Mouse (Mus musculus) liver, postnatal 0 days (tissue): ENCODE results near the gene Slc38a4. TPM values are rescaled to one million over a fixed set of nuclear protein-coding genes. Genes with fewer than 3 reads are reported as not detected.

Experiments used
- ATAC-seq: fragments of 200-750 bp; cut with Nextera tagmentation; 2 replicates; pipeline ENCODE4 v1.8.0; 2017; ENCODE audit warnings: mild to moderate bottlenecking, moderate library complexity
- DNase-seq: peaks from one replicate; pipeline ENCODE4 v3.0.0-alpha.2; 2016
- H3K27ac ChIP-seq: fragments of 300-500 bp; sonication (generic); 2 replicates; pipeline ENCODE4 v1.5.1; 2014; ENCODE audit warnings: antibody characterized with exemption, moderate library complexity, mild to moderate bottlenecking, low read depth
- H3K27me3 ChIP-seq: fragments of 300-500 bp; sonication (generic); 2 replicates; pipeline ENCODE4 v1.6.1; 2014; ENCODE audit warnings: low read length, control low read depth, mixed read lengths; ENCODE audit not compliant: insufficient read depth
- H3K36me3 ChIP-seq: fragments of 300-500 bp; sonication (generic); replicated peaks from 2 replicates; pipeline ENCODE4 v1.6.1; 2014; ENCODE audit warnings: mild to moderate bottlenecking, control low read depth, low read length, moderate library complexity, mixed read lengths; ENCODE audit not compliant: insufficient read depth
- H3K4me1 ChIP-seq: fragments of 300-500 bp; sonication (generic); 2 replicates; pipeline ENCODE4 v1.6.1; 2014; ENCODE audit warnings: antibody characterized with exemption, mild to moderate bottlenecking, control low read depth; ENCODE audit not compliant: insufficient read depth
- H3K4me2 ChIP-seq: fragments of 300-500 bp; sonication (generic); 2 replicates; pipeline ENCODE4 v1.6.1; 2014; ENCODE audit warnings: low read depth, mild to moderate bottlenecking, low read length, moderate library complexity, mixed read lengths
- H3K4me3 ChIP-seq: fragments of 300-500 bp; sonication (generic); 2 replicates; pipeline ENCODE4 v1.5.1; 2014; ENCODE audit warnings: low read depth, low read length
- H3K9ac ChIP-seq: fragments of 300-500 bp; sonication (generic); replicated peaks from 2 replicates; pipeline ENCODE4 v1.6.1; 2014; ENCODE audit warnings: mild to moderate bottlenecking, moderate library complexity
- H3K9me3 ChIP-seq: fragments of 300-500 bp; sonication (generic); 2 replicates; pipeline ENCODE4 v1.6.1; 2016; ENCODE audit warnings: mild to moderate bottlenecking, control low read depth, low read length, mixed read lengths
- CTCF ChIP-seq: sonication (generic); IDR thresholded peaks from 2 replicates; pipeline ENCODE4 v1.5.1; 2016; ENCODE audit warnings: antibody characterized with exemption, low read depth
- EP300 ChIP-seq: IDR thresholded peaks from 2 replicates; pipeline ENCODE4 v1.6.1; 2016; ENCODE audit warnings: antibody characterized with exemption, low read depth, mild to moderate bottlenecking
- WGBS: fragments of 180-500 bp; shearing (Covaris S2); extraction: QIAGEN DNeasy Blood & Tissue Kit; methylation state at CpG from one replicate; pipeline ENCODE4 v1.1.7; 2014; ENCODE audit not compliant: insufficient replicate concordance; 5-methylcytosine and 5-hydroxymethylcytosine counted together
- polyA plus RNA-seq: library from polyadenylated mRNA; unstranded; fragments of >200 nt; fragmentation: Nextera tagmentation; extraction: Ambion mirVana; gene quantifications from 2 replicates; pipeline ENCODE4 v1.2.1, GENCODE M21; 2015

The Slc38a4 gene
- polyA plus RNA-seq, 1 experiment from 2014 or later, result 295 TPM

- Histone ChIP-seq H3K27me3 (no peaks in the 10 kb centered on the region), H3K4me3 (no peak overlapping the region), H3K9me3 (no peaks in the 10 kb centered on the region), H3K4me2 (no peak overlapping the region; the same call in 1 of the 2 replicates), H3K36me3 (no peaks in the 10 kb centered on the region), H3K27ac (peak overlapping the region; percentile 97), H3K4me1 (peaks cover 5% of the 10 kb centered on the region), H3K9ac (no peak overlapping the region)
- ATAC-seq (peak; percentile 31), DNase-seq (no peak)
- 59% methylated on average over 9 of the region's 9 CpGs for WGBS
- TF ChIP-seq CTCF (no peak), EP300 (no peak)
These were observed 26.5 kb downstream of the Slc38a4 start for GRCm38 (mm10) chr15:97029064-97029791.

GRCm38 (mm10) chr15:97028651-97029050 is 27.1 kb downstream of the Slc38a4 start:
- TF ChIP-seq CTCF (no peak), EP300 (peak; percentile 70)
- peak overlapping the region; percentile 97 for H3K27ac ChIP-seq
- peak overlapping the region; percentile 46 for H3K4me2 ChIP-seq
- H3K27me3 ChIP-seq, result no peaks in the 10 kb centered on the region
- H3K36me3 ChIP-seq, result no peaks in the 10 kb centered on the region
- no peaks in the 10 kb centered on the region for H3K9me3 ChIP-seq
- DNase-seq, result peak; percentile 78
- WGBS, result 55% methylated on average over 11 of the region's 11 CpGs
- H3K4me3 ChIP-seq, result no peak overlapping the region
- H3K9ac ChIP-seq, result no peak overlapping the region; the same call in 1 of the 2 replicates
- peak; percentile 89 for ATAC-seq
- peaks cover 5% of the 10 kb centered on the region for H3K4me1 ChIP-seq

GRCm38 (mm10) chr15:97028046-97028634 is 27.6 kb downstream of the Slc38a4 start:
- Histone ChIP-seq H3K27ac (peak overlapping the region; percentile 97), H3K9ac (no peak overlapping the region; the same call in 1 of the 2 replicates), H3K36me3 (no peaks in the 10 kb centered on the region), H3K4me1 (peaks cover 5% of the 10 kb centered on the region), H3K4me2 (peak overlapping the region; percentile 46), H3K9me3 (no peaks in the 10 kb centered on the region), H3K4me3 (no peak overlapping the region), H3K27me3 (no peaks in the 10 kb centered on the region)
- 45% methylated on average over 4 of the region's 4 CpGs for WGBS
- TF ChIP-seq EP300, result no peak
- DNase-seq (no peak), ATAC-seq (peak; percentile 31)

GRCm38 (mm10) chr15:97026670-97027069 is 29.1 kb downstream of the Slc38a4 start:
- Histone ChIP-seq H3K27ac (peak overlapping the region; percentile 97), H3K36me3 (no peaks in the 10 kb centered on the region)
- TF ChIP-seq EP300 (no peak), CTCF (no peak)

GRCm38 (mm10) chr15:97022764-97023163 is 33.0 kb downstream of the Slc38a4 start:
- H3K27ac ChIP-seq, result no peak overlapping the region
- H3K4me1 ChIP-seq, result peaks cover 5% of the 10 kb centered on the region; the same call in 1 of the 2 replicates
- no peak overlapping the region for H3K4me2 ChIP-seq
- DNase-seq, result no peak
- no peak for ATAC-seq
- 66% methylated on average over 5 of the region's 6 CpGs for WGBS
- no peaks in the 10 kb centered on the region for H3K36me3 ChIP-seq
- TF ChIP-seq CTCF, result no peak
- TF ChIP-seq EP300, result no peak
- H3K9ac ChIP-seq, result no peak overlapping the region
- no peak overlapping the region for H3K4me3 ChIP-seq
- no peaks in the 10 kb centered on the region for H3K9me3 ChIP-seq
- H3K27me3 ChIP-seq, result no peaks in the 10 kb centered on the region

More at GRCm38 (mm10) chr15:97026670-97027069, 29.1 kb downstream of the Slc38a4 start:
- Histone ChIP-seq H3K4me2 (no peak overlapping the region), H3K4me1 (peaks cover 5% of the 10 kb centered on the region), H3K9ac (no peak overlapping the region), H3K9me3 (no peaks in the 10 kb centered on the region), H3K4me3 (no peak overlapping the region), H3K27me3 (no peaks in the 10 kb centered on the region)
- no peak for DNase-seq
- no peak for ATAC-seq
- 70% methylated on average over 6 of the region's 6 CpGs for WGBS

GRCm38 (mm10) chr15:97022213-97022612 is 33.5 kb downstream of the Slc38a4 start:
- no peak for DNase-seq
- H3K27ac ChIP-seq, result no peak overlapping the region
- 75% methylated on average over 2 of the region's 2 CpGs for WGBS
- H3K9me3 ChIP-seq, result no peaks in the 10 kb centered on the region
- peaks cover 5% of the 10 kb centered on the region; the same call in 1 of the 2 replicates for H3K4me1 ChIP-seq
- H3K27me3 ChIP-seq, result no peaks in the 10 kb centered on the region
- ATAC-seq, result no peak
- no peak overlapping the region for H3K4me2 ChIP-seq
- H3K4me3 ChIP-seq, result no peak overlapping the region
- no peaks in the 10 kb centered on the region for H3K36me3 ChIP-seq
- no peak for TF ChIP-seq EP300
- no peak for TF ChIP-seq CTCF
- no peak overlapping the region for H3K9ac ChIP-seq
